Mouse (Mus musculus): ENCODE measurements around the gene Atp6ap1l.

GRCm38 (mm10) chr13:90924072-90924471, 18.9 kb upstream of the Atp6ap1l start:
- TF ChIP-seq POLR2A (IDR thresholded peaks at IDR 0.05; ENCODE audit: borderline replicate concordance, extremely low read depth, low read depth, low read length) (no peak), CTCF (IDR thresholded peaks at IDR 0.05; ENCODE audit: insufficient read depth, low read length) (no peak)
